Mouse (Mus musculus) myocyte (in vitro differentiated cells): ENCODE results near the gene Zfp810. TPM values are rescaled to one million over a fixed set of nuclear protein-coding genes. Genes with fewer than 3 reads are reported as not detected.

Source experiments
- H3K27me3 ChIP-seq: one replicate; pipeline ENCODE4 v1.6.1; 2011; ENCODE audit not compliant: control insufficient read depth, insufficient read depth, insufficient read length
- H3K36me3 ChIP-seq: one replicate; pipeline ENCODE4 v1.6.1; 2011; ENCODE audit not compliant: control insufficient read depth, insufficient read depth
- H3K4me2 ChIP-seq: one replicate; pipeline ENCODE4 v1.6.1; 2011; ENCODE audit warnings: low read depth, control low read depth
- H3K4me3 ChIP-seq: one replicate; pipeline ENCODE4 v1.5.1; 2011; ENCODE audit warnings: mild to moderate bottlenecking, control low read depth, moderate library complexity
- H3K79me2 ChIP-seq: one replicate; pipeline ENCODE4 v1.6.1; 2011; ENCODE audit not compliant: control insufficient read depth, insufficient read depth
- H3ac ChIP-seq: one replicate; pipeline ENCODE4 v1.6.1; 2011; ENCODE audit not compliant: control insufficient read depth, insufficient read length
- CEBPB ChIP-seq: IDR thresholded peaks from 2 replicates; pipeline ENCODE4 v1.6.1; 2011; ENCODE audit warnings: mild to moderate bottlenecking, moderate library complexity; ENCODE audit not compliant: poor library complexity, insufficient read depth, severe bottlenecking
- E2F4 ChIP-seq: IDR thresholded peaks from one replicate; pipeline ENCODE4 v1.6.1; 2011; ENCODE audit warnings: mild to moderate bottlenecking, control low read depth, moderate library complexity; ENCODE audit not compliant: insufficient read depth
- MAX ChIP-seq: IDR thresholded peaks from one replicate; pipeline ENCODE4 v1.6.1; 2011; ENCODE audit warnings: low read depth, mild to moderate bottlenecking, control low read depth
- MYOD1 ChIP-seq, 3 experiments: IDR thresholded peaks; one replicate each; pipeline ENCODE4 v1.6.1; 2011; ENCODE audit warnings: control low read depth in 2 of 3, low read depth in 2 of 3, mild to moderate bottlenecking in 2 of 3, moderate library complexity in 1 of 3; ENCODE audit not compliant: insufficient read length in 2 of 3, control insufficient read depth in 1 of 3
- MYOG ChIP-seq, 3 experiments: IDR thresholded peaks; one replicate each; pipeline ENCODE4 v1.6.1; 2011; ENCODE audit warnings: control low read depth in 2 of 3, low read depth in 2 of 3, mild to moderate bottlenecking in 2 of 3; ENCODE audit not compliant: insufficient read length in 2 of 3, control insufficient read depth in 1 of 3, insufficient read depth in 1 of 3
- POLR2A ChIP-seq: IDR thresholded peaks from one replicate; pipeline ENCODE4 v1.6.1; 2011; ENCODE audit warnings: low read depth, mild to moderate bottlenecking, control low read depth, moderate library complexity; ENCODE audit not compliant: insufficient read length
- POLR2AphosphoS2 ChIP-seq: IDR thresholded peaks from one replicate; pipeline ENCODE4 v1.6.1; 2011; ENCODE audit warnings: low read depth, control low read depth; ENCODE audit not compliant: insufficient read length
- REST ChIP-seq: IDR thresholded peaks from one replicate; pipeline ENCODE4 v1.6.1; 2011; ENCODE audit warnings: mild to moderate bottlenecking, control low read depth, moderate library complexity; ENCODE audit not compliant: insufficient read depth, insufficient read length
- SRF ChIP-seq: IDR thresholded peaks from one replicate; pipeline ENCODE4 v1.6.1; 2011; ENCODE audit warnings: low read depth; ENCODE audit not compliant: control insufficient read depth, insufficient read length
- TCF12 ChIP-seq: IDR thresholded peaks from one replicate; pipeline ENCODE4 v1.6.1; 2011; ENCODE audit warnings: mild to moderate bottlenecking, control low read depth; ENCODE audit not compliant: poor library complexity, insufficient read depth, severe bottlenecking
- TCF3 ChIP-seq: IDR thresholded peaks from one replicate; pipeline ENCODE4 v1.6.1; 2011; ENCODE audit warnings: low read depth, control low read depth; ENCODE audit not compliant: insufficient read length
- USF1 ChIP-seq: IDR thresholded peaks from one replicate; pipeline ENCODE4 v1.6.1; 2011; ENCODE audit warnings: low read depth, mild to moderate bottlenecking, control low read depth, moderate library complexity
- polyA plus RNA-seq: library from polyadenylated mRNA; unstranded; fragments of >200 nt; fragmentation: generic; extraction: Trizol; gene quantifications from one replicate; pipeline ENCODE4 v1.2.1, GENCODE M21; 2012; ENCODE audit warnings: missing spikeins

The Zfp810 gene
- 4.4 TPM for polyA plus RNA-seq

DNA sequence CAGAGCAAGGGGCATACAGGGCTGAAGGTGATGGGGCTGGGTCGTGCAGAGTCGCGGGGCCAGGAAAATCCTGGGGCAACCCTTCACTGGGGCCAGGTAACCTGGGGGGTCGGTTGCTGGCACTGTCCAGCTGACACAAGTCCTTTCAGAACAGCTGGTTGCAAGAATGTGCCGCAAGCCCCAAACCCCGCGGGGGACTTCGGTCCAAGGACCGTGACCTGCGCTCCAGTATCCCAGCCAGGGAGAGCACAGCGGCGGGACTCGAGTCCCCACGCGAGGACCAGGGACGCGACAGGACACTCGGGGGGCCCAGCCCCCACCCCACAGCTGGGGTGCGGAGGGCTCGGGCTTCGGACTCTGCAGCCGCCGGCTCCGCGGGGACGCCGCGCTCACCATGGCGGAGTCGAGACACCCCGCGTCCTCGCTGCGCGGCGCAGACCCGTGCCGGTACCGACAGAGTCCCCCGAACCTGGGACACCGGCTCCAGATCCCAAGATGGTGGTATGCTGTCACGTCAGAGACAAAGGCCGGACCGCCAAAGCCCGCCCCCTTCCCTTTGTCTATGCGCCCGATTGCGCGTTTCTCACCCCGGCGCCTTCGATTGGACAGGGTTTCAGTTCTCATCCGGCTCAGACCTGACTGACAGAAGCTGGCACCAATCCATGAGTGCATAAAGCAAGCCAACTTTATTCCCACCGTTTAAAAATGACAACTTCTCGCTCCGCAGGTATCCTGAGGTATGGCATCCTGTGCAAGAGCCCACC lies at the start of gene Zfp810:
Gene Zfp810 (minus strand): TSS at position 493 of the 764 bp plus-strand sequence.
- H3K27me3 ChIP-seq, result no peaks in the 10 kb centered on the region
- TF ChIP-seq TCF3 (no peak), SRF (no peak), POLR2AphosphoS2 (peak; percentile 72), MYOG (IDR thresholded peaks at IDR 0.05; ENCODE audit: control insufficient read depth in 1 of 3, insufficient read depth in 1 of 3, insufficient read length in 2 of 3, low read depth in 2 of 3) (no peak), POLR2A (peak; percentile 81), REST (no peak), MAX (no peak), E2F4 (no peak), MYOD1 (IDR thresholded peaks at IDR 0.05; ENCODE audit: control insufficient read depth in 1 of 3, insufficient read length in 2 of 3, low read depth in 2 of 3) (peak in 1 of 3 experiments; percentile 2)
- H3K4me3 ChIP-seq, result peak within 1 kb of the TSS; percentile 50
- peak within 1 kb of the TSS; percentile 58 for H3ac ChIP-seq
- peak within 1 kb of the TSS; percentile 70 for H3K4me2 ChIP-seq
- H3K36me3 ChIP-seq, result peaks cover 13% of the 10 kb centered on the region
- no peaks in the 10 kb centered on the region for H3K79me2 ChIP-seq

DNA sequence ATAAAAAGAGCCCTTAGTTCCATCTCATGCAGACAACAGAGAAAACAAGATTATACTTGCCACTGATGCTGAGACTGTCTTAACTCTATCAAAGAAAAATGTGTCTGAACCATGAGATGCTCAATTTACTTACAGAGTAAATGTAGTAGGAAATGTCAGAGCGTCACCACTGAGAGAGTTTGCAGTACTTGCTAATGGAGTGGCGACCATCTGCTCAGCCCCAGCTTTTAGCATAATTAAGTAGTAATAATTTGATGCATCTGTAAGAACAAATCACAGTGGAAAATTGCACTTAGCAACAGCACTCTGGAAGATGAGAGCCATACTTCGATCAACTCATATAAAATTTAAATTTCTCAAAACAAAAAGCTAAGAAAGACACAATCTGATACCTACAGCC lies 48.5 kb upstream of the Zfp810 start:
- H3K36me3 ChIP-seq, result peaks cover 65% of the 10 kb centered on the region
- H3K79me2 ChIP-seq, result no peaks in the 10 kb centered on the region
- H3ac ChIP-seq, result no peak overlapping the region
- no peak overlapping the region for H3K4me3 ChIP-seq
- no peak overlapping the region for H3K4me2 ChIP-seq
- H3K27me3 ChIP-seq, result no peaks in the 10 kb centered on the region
- TF ChIP-seq MYOG (IDR thresholded peaks at IDR 0.05; ENCODE audit: control insufficient read depth in 1 of 3, insufficient read depth in 1 of 3, insufficient read length in 2 of 3, low read depth in 2 of 3) (no peak), TCF12 (no peak), SRF (no peak), MAX (no peak), POLR2AphosphoS2 (no peak), TCF3 (no peak), CEBPB (no peak), E2F4 (no peak), REST (no peak), USF1 (no peak)

DNA sequence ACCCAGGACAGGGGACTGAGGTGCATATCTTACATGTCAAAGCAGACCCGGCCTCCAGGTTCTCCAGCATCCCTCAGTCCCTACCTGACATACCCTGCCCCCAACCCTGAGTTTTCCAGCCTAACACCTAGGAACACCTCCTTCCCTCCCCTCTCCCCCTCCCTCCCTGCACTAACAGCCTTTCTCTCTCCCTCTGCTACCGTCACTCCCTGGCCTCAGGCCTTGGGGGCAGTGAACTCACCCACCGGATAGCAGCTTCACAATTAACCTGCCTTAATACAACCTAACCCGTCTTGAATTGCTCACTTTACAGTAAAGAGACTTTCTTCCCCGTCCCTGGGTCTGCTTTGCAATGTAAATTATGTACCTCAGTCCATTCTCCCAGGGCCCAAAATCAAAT lies 46.5 kb upstream of the Zfp810 start:
- no peak overlapping the region for H3K4me2 ChIP-seq

DNA sequence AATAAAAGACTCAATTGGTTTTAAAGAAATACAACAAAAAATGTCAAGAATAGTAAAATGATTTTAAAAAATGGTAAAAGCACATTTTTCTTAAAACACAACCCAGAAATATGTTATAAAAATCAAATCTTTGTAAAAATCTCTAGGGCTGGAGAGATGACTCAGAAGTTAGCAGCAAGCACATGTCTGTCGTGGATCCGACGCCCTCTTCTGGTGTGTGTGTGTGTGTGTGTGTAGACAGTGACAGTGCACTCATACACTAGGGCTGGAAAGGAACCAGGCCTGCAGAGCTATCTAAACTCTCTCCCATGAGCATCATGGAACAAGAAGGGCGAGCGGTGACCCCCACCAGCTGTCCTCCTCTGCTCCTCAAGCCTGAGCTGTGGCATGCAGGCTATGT lies 46.0 kb upstream of the Zfp810 start:
- no peaks in the 10 kb centered on the region for H3K79me2 ChIP-seq
- H3K4me2 ChIP-seq, result no peak overlapping the region
- no peaks in the 10 kb centered on the region for H3K27me3 ChIP-seq
- TF ChIP-seq MAX (no peak), TCF3 (no peak), TCF12 (no peak), POLR2A (no peak), POLR2AphosphoS2 (no peak), MYOD1 (IDR thresholded peaks at IDR 0.05; ENCODE audit: control insufficient read depth in 1 of 3, insufficient read length in 2 of 3, low read depth in 2 of 3) (no peak), CEBPB (no peak), USF1 (no peak), SRF (no peak), E2F4 (no peak), MYOG (IDR thresholded peaks at IDR 0.05; ENCODE audit: control insufficient read depth in 1 of 3, insufficient read depth in 1 of 3, insufficient read length in 2 of 3, low read depth in 2 of 3) (no peak), REST (no peak)
- H3ac ChIP-seq, result no peak overlapping the region
- no peak overlapping the region for H3K4me3 ChIP-seq
- peaks cover 58% of the 10 kb centered on the region for H3K36me3 ChIP-seq

More for the DNA sequence above, 46.5 kb upstream of the Zfp810 start:
- Histone ChIP-seq H3K4me3 (no peak overlapping the region), H3K27me3 (no peaks in the 10 kb centered on the region), H3K36me3 (peaks cover 62% of the 10 kb centered on the region), H3K79me2 (no peaks in the 10 kb centered on the region), H3ac (no peak overlapping the region)
- TF ChIP-seq MYOG (IDR thresholded peaks at IDR 0.05; ENCODE audit: control insufficient read depth in 1 of 3, insufficient read depth in 1 of 3, insufficient read length in 2 of 3, low read depth in 2 of 3), result no peak
- TF ChIP-seq POLR2A, result no peak
- no peak for TF ChIP-seq E2F4
- TF ChIP-seq USF1, result no peak
- TF ChIP-seq TCF3, result no peak
- no peak for TF ChIP-seq CEBPB

DNA sequence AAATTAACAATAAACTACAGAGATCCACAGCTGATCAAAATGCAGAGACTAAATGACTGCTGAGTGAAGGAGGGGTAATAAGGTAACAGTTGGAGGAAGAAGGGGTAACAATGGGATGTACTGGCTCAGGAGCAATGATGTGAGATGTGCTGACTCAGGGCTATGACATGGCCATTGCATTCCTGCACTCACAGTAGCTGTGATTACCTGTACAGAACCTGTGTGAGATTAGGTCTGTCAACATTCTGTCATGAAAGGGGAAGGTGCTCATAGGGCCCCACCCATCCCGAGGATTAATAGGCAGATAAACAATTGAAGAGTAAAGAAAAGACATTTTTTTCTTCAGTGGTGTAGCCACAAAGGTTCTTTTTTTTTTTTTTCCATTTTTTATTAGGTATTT lies 32.9 kb upstream of the Zfp810 start:
- Histone ChIP-seq H3K4me2 (no peak overlapping the region), H3ac (no peak overlapping the region), H3K4me3 (no peak overlapping the region), H3K79me2 (no peaks in the 10 kb centered on the region), H3K36me3 (peaks cover 54% of the 10 kb centered on the region), H3K27me3 (no peaks in the 10 kb centered on the region)
- TF ChIP-seq POLR2AphosphoS2 (peak; percentile 27), REST (no peak)
